Mouse (Mus musculus): ENCODE data around the gene Gm37240.

The Gm37240 gene

GRCm38 (mm10) chr3:85284483-85284882 is 602.8 kb downstream of the Gm37240 start:
- no peak for DNase-seq (ENCODE audit: low spot score in 2 of 2)

- DNase-seq (ENCODE audit: low spot score in 2 of 2) = no peak
These were observed 604.5 kb downstream of the Gm37240 start for GRCm38 (mm10) chr3:85282816-85283215.

- peak in 1 of 2 experiments; percentile 23 for DNase-seq (ENCODE audit: low spot score in 2 of 2)
These were observed 612.2 kb downstream of the Gm37240 start for GRCm38 (mm10) chr3:85275075-85275474.

GRCm38 (mm10) chr3:85271491-85271890 is 615.8 kb downstream of the Gm37240 start:
- no peak for DNase-seq (ENCODE audit: low spot score in 2 of 2)

- DNase-seq (ENCODE audit: low spot score in 2 of 2) = no peak
These were observed 622.4 kb downstream of the Gm37240 start for GRCm38 (mm10) chr3:85264963-85265362.

GRCm38 (mm10) chr3:85264546-85264945 is 622.8 kb downstream of the Gm37240 start:
- no peak for DNase-seq (ENCODE audit: low spot score in 2 of 2)

GRCm38 (mm10) chr3:85254526-85254925 is 632.8 kb downstream of the Gm37240 start:
- DNase-seq (ENCODE audit: low spot score in 2 of 2) = no peak

- no peak for DNase-seq (ENCODE audit: low spot score in 2 of 2)
These were observed 635.7 kb downstream of the Gm37240 start for GRCm38 (mm10) chr3:85251631-85252030.

GRCm38 (mm10) chr3:85246131-85246530 is 641.2 kb downstream of the Gm37240 start:
- no peak for DNase-seq (ENCODE audit: low spot score in 2 of 2)

GRCm38 (mm10) chr3:85236546-85236945 is 650.8 kb downstream of the Gm37240 start:
- no peak for DNase-seq (ENCODE audit: low spot score in 2 of 2)

GRCm38 (mm10) chr3:85232846-85233245 is 654.5 kb downstream of the Gm37240 start:
- no peak for DNase-seq (ENCODE audit: low spot score in 2 of 2)

GRCm38 (mm10) chr3:85222046-85222445 is 665.3 kb downstream of the Gm37240 start:
- no peak for DNase-seq (ENCODE audit: low spot score in 2 of 2)

GRCm38 (mm10) chr3:85214926-85215325 is 672.4 kb downstream of the Gm37240 start:
- DNase-seq (ENCODE audit: low spot score in 2 of 2) = no peak

GRCm38 (mm10) chr3:85212751-85213350 is 674.5 kb downstream of the Gm37240 start:
- no peak for DNase-seq (ENCODE audit: low spot score in 2 of 2)

GRCm38 (mm10) chr3:85209887-85210844 is 677.2 kb downstream of the Gm37240 start:
- no peak for DNase-seq (ENCODE audit: low spot score in 2 of 2)

GRCm38 (mm10) chr3:85206475-85206874 is 680.8 kb downstream of the Gm37240 start:
- no peak for DNase-seq (ENCODE audit: low spot score in 2 of 2)

GRCm38 (mm10) chr3:85205911-85206310 is 681.4 kb downstream of the Gm37240 start:
- DNase-seq (ENCODE audit: low spot score in 2 of 2) = no peak

GRCm38 (mm10) chr3:85203659-85204058 is 683.7 kb downstream of the Gm37240 start:
- no peak for DNase-seq (ENCODE audit: low spot score in 2 of 2)

GRCm38 (mm10) chr3:85202726-85203125 is 684.6 kb downstream of the Gm37240 start:
- no peak for DNase-seq (ENCODE audit: low spot score in 2 of 2)

- DNase-seq (ENCODE audit: low spot score in 2 of 2) = no peak
These were observed 685.5 kb downstream of the Gm37240 start for GRCm38 (mm10) chr3:85201785-85202184.

- no peak for DNase-seq (ENCODE audit: low spot score in 2 of 2)
These were observed 688.8 kb downstream of the Gm37240 start for GRCm38 (mm10) chr3:85198496-85198895.

GRCm38 (mm10) chr3:85197148-85197547 is 690.2 kb downstream of the Gm37240 start:
- no peak for DNase-seq (ENCODE audit: low spot score in 2 of 2)

- DNase-seq (ENCODE audit: low spot score in 2 of 2) = no peak
These were observed 690.7 kb downstream of the Gm37240 start for GRCm38 (mm10) chr3:85196591-85196990.

Data from cerebellum, postnatal 4 days (tissue).